Mouse (Mus musculus): ENCODE measurements around the gene Gpr21.
"Not testable (repeated sequence)": the region's sequence is repeated elsewhere in the genome, so short reads cannot be mapped to it uniquely, and the experiment has no call there.

The Gpr21 gene

GRCm38 (mm10) chr2:37516030-37516710 lies at the start of gene Gpr21:
Gene Gpr21, plus strand, starts transcription at chr2:37516332.
- DNase-seq (ENCODE audit: extremely low read depth, low read depth, low spot score) = no peak

DNA sequence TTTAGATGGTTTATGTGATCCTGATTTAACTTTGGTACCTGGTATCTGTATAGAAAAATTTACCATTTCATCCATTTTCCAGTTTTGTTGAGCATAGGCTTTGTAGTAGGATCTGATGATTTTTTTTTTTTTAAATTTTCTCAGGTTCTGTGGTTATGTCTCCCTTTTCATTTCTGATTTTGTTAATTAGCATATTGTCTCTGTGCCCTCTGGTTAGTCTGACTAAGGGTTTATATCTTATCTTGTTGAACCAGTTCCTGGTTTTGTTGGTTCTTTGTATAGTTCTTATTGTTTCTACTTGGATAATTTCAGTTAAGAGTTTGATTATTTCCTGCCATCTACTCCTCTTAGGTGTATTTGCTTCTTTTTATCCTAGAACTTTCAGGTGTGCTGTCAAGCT lies 36.6 kb upstream of the Gpr21 start:
- no peak for DNase-seq (ENCODE audit: extremely low read depth, low read depth, low spot score)

- DNase-seq (ENCODE audit: extremely low read depth, low read depth, low spot score) = no peak
Measured at GRCm38 (mm10) chr2:37480039-37480438, 36.1 kb upstream of the Gpr21 start.

GRCm38 (mm10) chr2:37484165-37484564 lies 32.0 kb upstream of the Gpr21 start:
- no peak for DNase-seq (ENCODE audit: extremely low read depth, low read depth, low spot score)

DNA sequence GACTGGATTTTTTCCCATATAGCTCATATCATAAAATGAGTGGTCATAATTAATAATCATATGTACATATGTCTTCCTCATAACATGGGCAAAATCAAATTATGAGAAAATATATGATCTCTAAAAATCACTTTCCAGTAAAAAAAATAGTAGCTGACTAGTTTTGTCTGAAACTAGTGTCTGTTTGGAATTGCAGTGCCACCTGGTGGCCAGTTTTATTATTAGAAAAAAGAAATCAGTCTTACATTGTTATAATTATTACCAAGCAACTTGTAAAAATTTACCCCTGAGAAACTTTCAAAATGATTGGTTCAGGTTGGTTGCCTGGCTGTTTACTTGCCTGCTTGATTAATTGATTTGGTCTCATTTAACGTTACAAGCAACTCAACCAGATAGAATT lies 30.8 kb upstream of the Gpr21 start:
- no peak for DNase-seq (ENCODE audit: extremely low read depth, low read depth, low spot score)

DNA sequence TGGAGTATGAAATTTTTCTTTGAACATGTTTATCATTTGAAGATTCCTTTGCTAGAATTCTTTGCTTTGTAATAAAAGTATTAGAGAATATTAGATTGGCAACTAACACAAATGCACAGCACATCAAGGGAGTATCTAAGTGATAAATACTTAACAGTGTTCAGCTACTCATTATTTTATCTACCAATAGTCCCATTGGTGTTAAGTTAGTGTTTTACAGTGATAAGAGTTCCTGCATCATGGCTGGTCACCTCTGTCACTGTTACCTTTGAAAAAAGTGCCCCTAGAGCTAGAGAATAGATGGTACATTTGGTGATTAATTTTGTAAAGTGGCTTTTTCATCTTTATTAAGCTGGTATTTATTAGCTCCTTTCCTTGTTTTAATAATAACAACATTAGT lies 29.7 kb upstream of the Gpr21 start:
- no peak for DNase-seq (ENCODE audit: extremely low read depth, low read depth, low spot score)

DNA sequence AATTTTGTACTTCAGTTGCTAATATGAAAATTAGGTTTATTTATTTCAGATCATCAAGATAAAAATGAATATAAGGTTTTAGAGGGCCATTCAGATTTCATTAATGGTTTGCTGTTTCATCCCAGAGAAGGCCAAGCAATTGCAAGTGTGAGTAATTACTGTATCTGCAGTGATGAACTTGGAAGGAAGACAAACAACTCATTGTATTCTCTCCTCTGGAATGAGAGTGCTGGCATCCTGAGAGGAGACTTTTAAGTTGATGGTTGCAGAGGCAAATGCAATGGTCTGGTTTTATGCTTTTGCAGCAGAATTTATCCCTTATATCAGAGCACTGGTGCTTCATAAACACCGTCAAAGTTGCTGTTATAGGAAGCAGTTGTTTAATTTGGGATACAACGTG lies 27.2 kb upstream of the Gpr21 start:
- no peak for DNase-seq (ENCODE audit: extremely low read depth, low read depth, low spot score)

GRCm38 (mm10) chr2:37497321-37497720 lies 18.8 kb upstream of the Gpr21 start:
- DNase-seq (ENCODE audit: extremely low read depth, low read depth, low spot score) = no peak

DNA sequence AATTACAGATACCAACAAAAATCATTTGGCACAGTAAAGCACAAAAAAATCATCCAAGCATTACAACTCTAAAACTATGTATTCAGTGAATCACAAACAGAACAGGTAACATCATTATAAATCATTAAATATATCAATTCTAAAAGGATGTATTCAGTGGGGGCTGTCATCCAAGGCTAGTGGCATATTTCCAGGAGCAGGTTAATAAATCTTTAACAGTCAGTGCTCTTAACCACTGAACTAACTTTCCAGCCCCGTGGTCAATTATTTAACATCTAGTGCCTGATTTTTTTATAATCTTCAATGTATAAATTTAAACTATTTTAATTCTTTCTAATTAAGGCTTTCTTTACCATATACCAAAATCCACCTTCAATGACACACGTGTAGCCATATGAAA lies 10.3 kb upstream of the Gpr21 start:
- not testable (repeated sequence) for DNase-seq (ENCODE audit: extremely low read depth, low read depth, low spot score)

- no peak for DNase-seq (ENCODE audit: extremely low read depth, low read depth, low spot score)
Measured at GRCm38 (mm10) chr2:37511134-37511901, 4.8 kb upstream of the Gpr21 start.

- no peak for DNase-seq (ENCODE audit: extremely low read depth, low read depth, low spot score)
Measured at GRCm38 (mm10) chr2:37516922-37517462, 860 bp downstream of the Gpr21 start.

GRCm38 (mm10) chr2:37518561-37519285 lies 2.6 kb downstream of the Gpr21 start:
- no peak for DNase-seq (ENCODE audit: extremely low read depth, low read depth, low spot score)

DNA sequence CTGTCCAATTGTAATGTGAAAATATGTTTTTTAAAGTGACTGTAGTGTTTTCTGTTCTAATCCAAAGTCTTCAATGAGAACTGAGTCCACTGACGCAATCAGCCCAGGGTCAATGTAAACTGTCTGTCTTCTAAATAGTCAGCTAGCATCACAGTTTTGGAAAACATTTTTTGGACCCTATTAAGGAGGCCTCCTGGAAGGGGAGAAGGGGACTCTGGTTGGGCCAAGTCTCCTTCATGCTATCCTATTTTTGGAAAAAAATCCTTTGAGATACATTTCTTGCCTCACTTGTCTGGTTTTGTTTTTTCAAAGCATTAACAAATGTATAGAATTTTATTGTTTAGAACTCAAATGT lies 3.1 kb downstream of the Gpr21 start:
- no peak for DNase-seq (ENCODE audit: extremely low read depth, low read depth, low spot score)

GRCm38 (mm10) chr2:37527587-37527986 lies 11.5 kb downstream of the Gpr21 start:
- no peak for DNase-seq (ENCODE audit: extremely low read depth, low read depth, low spot score)

DNA sequence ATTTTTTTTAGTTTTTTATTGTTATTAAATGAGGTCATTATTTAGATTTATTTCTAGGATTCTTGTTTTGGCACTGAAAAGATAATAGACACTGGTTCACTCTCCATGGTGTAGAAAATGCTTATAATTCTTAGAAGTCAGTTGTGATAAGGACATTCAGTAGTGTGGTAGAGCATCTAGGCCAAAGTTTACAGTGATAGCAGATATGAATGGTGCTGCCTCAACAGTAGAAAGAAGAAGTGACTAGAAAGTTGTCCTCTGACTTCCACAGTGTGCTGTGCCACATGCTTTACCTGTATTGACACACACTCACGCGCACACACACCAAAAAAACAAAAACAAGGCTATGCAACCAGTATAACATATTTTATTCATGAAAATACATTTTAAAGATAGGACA lies 13.3 kb downstream of the Gpr21 start:
- DNase-seq (ENCODE audit: extremely low read depth, low read depth, low spot score) = no peak

DNA sequence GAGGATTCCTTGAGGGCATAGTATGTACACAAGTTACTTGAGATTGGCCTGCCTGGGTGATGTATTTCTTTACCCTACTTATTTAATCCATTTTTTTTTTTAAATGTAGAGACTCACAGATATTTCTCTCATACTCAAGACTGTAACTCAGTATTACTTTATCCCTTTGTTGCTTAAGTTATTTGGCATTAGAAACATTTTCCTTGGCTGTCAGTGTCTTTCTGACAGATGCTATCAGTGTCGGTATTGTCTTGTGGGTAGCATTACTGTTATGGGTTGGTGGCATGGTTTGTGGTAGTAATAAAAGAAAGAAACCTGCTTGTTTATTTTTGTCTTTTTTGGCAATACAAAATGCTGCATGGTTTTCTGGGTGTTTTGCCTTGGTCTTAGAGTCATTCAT lies 14.6 kb downstream of the Gpr21 start:
- peak; percentile 77 for DNase-seq (ENCODE audit: extremely low read depth, low read depth, low spot score)

- DNase-seq (ENCODE audit: extremely low read depth, low read depth, low spot score) = no peak
Measured at GRCm38 (mm10) chr2:37531639-37532038, 15.5 kb downstream of the Gpr21 start.

DNA sequence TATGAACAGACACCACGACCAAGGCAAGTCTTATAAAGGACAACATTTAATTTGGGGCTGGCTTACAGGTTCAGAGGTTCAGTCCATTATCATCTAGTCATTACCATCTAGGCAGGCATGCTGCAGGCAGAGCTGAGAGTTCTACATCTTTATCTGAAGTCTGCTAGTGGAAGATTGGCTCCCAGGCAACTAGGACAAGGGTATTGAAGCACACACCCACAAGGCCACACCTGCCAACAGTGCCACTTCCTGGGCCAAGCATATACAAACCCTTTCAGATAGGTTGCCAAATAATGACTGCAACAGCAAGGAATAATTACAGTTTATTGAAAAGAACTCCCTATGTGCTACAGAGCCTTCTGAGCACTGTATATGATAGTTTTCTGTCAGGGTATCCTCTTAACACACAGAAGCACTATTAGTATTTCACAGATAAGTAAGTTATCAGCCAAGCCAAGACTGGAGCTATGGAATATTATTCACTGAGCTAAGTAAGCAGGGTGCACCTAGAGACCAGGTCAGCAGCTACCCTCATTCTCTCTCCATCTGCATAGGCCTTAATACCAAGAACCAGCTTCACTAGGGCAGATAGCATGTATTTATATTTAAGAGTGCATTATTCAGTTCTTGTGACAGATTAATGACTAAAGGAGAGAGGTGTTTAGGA lies 33.3 kb downstream of the Gpr21 start:
- DNase-seq (ENCODE audit: extremely low read depth, low read depth, low spot score) = peak; percentile 63

- DNase-seq (ENCODE audit: extremely low read depth, low read depth, low spot score) = no peak
Measured at GRCm38 (mm10) chr2:37556366-37556765, 40.2 kb downstream of the Gpr21 start.

- DNase-seq (ENCODE audit: extremely low read depth, low read depth, low spot score) = no peak
Measured at GRCm38 (mm10) chr2:37565579-37565978, 49.4 kb downstream of the Gpr21 start.

DNA sequence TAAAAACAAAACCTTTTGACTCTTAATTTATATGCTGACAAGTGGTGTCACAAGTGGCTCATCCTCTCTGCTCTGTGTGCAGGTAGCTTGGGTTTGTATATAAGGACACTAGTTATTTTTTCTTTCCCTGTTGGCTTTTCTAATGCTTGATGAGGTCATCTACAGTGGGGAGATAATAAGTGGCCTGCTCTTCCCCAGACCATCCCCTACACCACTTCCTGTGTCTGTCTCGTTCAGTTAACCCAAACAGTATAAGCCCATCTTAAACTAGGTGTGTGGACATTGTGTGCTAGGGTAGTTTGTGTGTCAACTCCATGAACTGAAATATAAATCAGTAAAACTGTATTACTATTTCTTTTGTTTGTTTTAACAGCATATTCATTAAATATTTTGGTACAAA lies 49.9 kb downstream of the Gpr21 start:
- DNase-seq (ENCODE audit: extremely low read depth, low read depth, low spot score) = no peak

All from fat pad, adult 2 months (tissue).